Mouse (Mus musculus) brain, embryonic 18.5 days (tissue): ENCODE results near the gene Zfp282.

Experiments used
- DNase-seq: peaks from one replicate; pipeline ENCODE4 v3.0.0-alpha.2; 2012; ENCODE audit warnings: low read depth, low spot score

The Zfp282 gene

GRCm38 (mm10) chr6:47899416-47899815, 22.4 kb downstream of the Zfp282 start:
- DNase-seq = no peak

DNA sequence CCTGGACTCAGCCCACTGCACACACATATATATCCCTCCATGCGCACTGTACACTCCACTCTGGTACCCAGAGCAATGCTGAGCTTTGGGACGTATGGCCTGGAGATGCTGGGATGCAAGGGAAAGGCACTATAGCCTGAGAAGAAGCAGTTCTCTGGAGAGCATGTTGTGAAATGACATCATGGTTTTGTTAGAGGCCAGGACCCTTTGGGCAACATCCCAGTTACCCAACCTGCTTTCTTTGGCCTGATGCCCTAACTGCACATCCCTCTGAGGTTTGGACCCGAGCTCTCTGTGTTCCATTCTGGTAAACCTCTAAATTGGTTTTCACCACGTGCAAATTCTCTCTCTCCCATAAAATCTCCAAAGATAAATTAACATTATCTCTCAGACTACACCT, 26.6 kb downstream of the Zfp282 start:
- no peak for DNase-seq

- no peak for DNase-seq
Observed at GRCm38 (mm10) chr6:47904361-47904760, 27.4 kb downstream of the Zfp282 start.

GRCm38 (mm10) chr6:47904917-47905695, 28.1 kb downstream of the Zfp282 start:
- DNase-seq = no peak

- DNase-seq = no peak
Observed at GRCm38 (mm10) chr6:47906326-47906725, 29.3 kb downstream of the Zfp282 start.

GRCm38 (mm10) chr6:47909007-47909406, 32.0 kb downstream of the Zfp282 start:
- DNase-seq = no peak

GRCm38 (mm10) chr6:47911650-47912049, 34.6 kb downstream of the Zfp282 start:
- DNase-seq = no peak

- DNase-seq = no peak
Observed at GRCm38 (mm10) chr6:47912991-47913390, 36.0 kb downstream of the Zfp282 start.

- no peak for DNase-seq
Observed at GRCm38 (mm10) chr6:47917051-47917450, 40.0 kb downstream of the Zfp282 start.

DNA sequence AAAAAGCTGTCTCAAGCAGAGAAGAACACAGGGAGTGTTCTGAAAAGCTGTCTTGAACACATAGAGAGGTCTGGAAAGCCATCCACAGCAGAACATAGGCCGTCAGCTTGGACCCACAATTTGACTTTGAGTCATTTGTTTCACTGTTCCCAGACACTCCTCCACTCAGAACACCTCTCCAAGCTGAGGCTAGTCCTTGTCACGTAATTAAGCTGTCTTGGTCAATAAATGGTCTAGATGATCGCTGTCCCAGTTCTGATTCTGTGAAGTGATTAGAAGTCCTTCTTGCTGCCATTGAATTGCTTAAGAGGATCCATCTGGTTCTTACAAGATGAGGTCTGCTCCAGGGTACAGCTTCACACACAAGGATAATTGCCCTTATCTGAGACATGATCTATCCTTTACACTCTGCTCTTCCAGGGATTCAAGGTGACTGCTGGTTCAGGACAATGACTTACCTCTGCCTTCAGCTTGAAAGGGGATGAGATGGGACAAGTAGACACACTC, 41.8 kb downstream of the Zfp282 start:
- no peak for DNase-seq

DNA sequence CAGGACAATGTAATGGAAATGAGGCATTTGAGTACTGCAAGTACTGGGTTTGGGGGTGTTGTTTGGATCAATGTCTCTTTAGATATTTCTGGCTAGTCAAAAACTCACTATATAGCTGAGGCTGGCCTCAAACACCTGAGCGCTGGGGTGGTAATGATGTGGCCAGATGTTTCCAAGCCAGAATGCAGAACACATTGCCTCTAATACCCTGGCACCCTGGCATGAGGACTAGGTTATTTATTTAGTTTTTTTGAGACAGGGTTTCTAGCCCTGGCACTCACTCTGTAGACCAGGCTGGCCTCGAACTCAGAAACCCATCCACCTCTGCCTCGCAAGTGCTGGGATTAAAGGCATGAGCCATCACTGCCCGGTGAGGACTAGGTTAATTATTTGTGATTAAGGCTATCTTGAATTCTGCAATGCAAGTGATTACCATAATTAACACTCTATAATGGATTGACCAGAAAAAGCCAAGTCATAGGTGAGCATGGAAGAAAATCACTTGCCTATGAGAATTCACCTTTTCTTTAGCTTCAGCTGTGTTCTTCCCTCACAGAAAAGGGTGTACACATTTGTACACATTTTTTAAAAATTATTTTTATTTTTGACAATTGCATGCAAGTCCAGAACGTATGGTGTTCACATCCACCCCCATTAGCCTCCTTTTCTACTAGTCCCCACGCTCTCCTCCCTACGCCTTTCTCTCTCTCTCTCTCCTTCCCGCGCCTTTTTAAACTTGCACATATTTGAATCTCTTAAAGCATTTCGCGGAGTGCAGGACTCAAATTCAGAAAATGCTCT, 42.8 kb downstream of the Zfp282 start:
- no peak for DNase-seq

- peak; percentile 87 for DNase-seq
Observed at GRCm38 (mm10) chr6:47920447-47921340, 43.7 kb downstream of the Zfp282 start, which contains the start of gene Zfp212. Gene Zfp212 (plus strand): TSS chr6:47920476.

DNA sequence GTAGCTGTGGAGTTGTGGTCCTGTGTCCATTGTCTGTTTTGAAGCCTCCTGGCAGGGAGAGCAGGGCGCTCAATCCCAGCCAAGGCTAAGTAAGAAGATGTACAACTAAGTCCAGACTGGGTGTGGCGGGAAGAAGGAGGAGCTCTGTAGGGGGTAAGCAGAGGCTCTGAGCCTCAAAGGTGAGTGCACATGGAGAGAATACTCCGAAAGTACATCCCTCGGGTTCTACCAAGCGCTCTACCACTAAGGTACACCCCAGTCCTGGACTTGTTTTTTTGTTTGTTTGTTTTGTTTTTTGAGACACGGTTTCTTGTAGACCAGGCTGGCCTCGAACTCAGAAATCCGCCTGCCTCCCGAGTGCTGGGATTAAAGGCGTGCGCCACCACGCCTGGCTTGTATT, 65.5 kb downstream of the Zfp282 start:
- no peak for DNase-seq

GRCm38 (mm10) chr6:47943021-47943691, 66.2 kb downstream of the Zfp282 start:
- DNase-seq = no peak

- no peak for DNase-seq
Observed at GRCm38 (mm10) chr6:47943721-47944120, 66.7 kb downstream of the Zfp282 start.

- no peak for DNase-seq
Observed at GRCm38 (mm10) chr6:47947388-47947787, 70.4 kb downstream of the Zfp282 start.

DNA sequence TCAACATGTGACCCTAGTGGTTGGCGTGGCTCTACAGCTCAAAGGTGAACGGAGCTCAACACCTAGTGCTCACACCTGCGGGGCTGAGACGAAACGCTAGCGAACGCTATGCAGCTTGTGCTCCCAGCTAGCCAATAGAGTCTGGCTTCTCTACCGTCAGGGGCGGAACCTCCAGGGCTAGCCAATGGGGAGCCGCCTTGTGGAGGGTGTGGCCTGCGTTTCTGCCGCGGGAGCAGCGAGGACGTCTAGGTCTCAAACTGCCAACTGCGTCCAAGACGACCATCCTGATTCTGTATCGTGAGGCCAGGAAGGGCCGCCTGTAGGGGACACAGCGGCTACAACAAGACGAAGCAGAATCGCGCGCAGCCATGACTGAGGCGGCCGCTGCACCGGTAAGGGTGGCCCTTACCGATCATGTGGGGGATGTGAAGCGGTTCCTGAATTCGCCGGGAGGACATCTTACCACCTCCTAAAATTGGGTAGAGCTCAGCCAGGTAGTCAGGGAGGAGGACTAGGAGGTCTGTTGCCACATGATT, 76.3 kb downstream of the Zfp282 start, which contains the start of gene Zfp956:
Gene Zfp956 (plus strand): TSS at position 200 of the 536 bp plus-strand sequence.
- DNase-seq = peak; percentile 84

DNA sequence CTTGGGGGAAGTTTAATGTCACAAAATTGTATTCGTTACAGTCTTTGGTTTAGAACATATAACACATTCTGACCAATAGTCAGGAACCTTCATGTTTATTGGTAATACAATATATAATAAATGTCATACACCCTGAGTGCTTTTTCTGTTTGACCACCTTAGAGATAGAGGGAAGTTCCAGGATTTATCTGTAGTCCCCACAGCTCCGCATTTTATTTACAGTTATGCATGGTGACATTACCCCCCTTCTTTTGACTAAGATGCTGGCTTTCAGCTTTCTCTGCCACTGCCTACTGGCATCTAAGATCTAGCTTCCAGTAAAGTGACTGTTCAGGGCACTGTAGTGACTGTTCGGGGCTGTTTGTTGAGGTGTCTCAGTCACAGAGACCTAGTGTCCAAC, 77.4 kb downstream of the Zfp282 start:
- DNase-seq = no peak

DNA sequence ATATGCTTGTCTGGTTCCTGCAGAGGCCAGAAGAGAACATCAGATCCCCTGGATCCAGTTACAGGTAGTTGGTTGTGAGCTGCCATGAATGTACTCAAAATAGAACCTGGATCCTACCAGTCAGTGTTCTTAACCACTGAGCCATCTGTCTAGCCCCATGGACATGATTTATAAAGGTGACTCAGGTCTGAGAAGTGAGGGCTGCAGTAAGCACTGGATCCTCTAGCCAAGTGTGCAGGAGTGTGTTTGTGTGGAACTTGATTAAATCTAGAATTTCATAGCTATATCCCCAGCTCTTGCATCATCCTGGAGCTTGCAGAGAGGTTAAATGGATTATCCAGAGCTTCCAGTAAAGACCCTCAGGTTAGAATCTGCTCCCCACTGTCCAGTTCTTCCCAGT, 80.8 kb downstream of the Zfp282 start:
- DNase-seq = no peak
